Mouse (Mus musculus) layer of hippocampus, postnatal 14 days (tissue): Measurements from ENCODE around the gene Fam222b. TPM values are rescaled to one million over a fixed set of nuclear protein-coding genes. Genes with fewer than 3 reads are reported as not detected.
"Not testable (repeated sequence)": the region's sequence is repeated elsewhere in the genome, so short reads cannot be mapped to it uniquely, and the experiment has no call there.

ENCODE experiments used
- DNase-seq, 2 experiments: peaks; one replicate each; pipeline ENCODE4 v3.0.0; 2021 to 2022; ENCODE audit warnings: low spot score in 2 of 2, mixed read lengths in 1 of 2
- long read RNA-seq, 2 experiments: library from polyadenylated mRNA; stranded (forward); transcript quantifications; one replicate each; pipeline ENCODE4 v2.0.0; 2021
- total RNA-seq, 2 experiments: library from RNA; stranded (reverse); gene quantifications; 2 replicates each; pipeline ENCODE4 v1.2.3; 2021

The Fam222b gene
- 10 to 100 TPM; 26.7 to 30.7 TPM for total RNA-seq
- long read RNA-seq, experiment 1, transcript Fam222b-201 (3 exons, 3,258 nt): major isoform, 11 of 16 reads
- long read RNA-seq, experiment 1, partial matches to known transcripts: 0 of 16 reads
- long read RNA-seq, experiment 1, other reads (novel, unspliced or antisense): 4 of 16 reads
- long read RNA-seq, experiment 2, transcript Fam222b-201 (3 exons, 3,258 nt): major isoform, 12 of 25 reads
- long read RNA-seq, experiment 2, partial matches to known transcripts: 0 of 25 reads
- long read RNA-seq, experiment 2, other reads (novel, unspliced or antisense): 9 of 25 reads

DNA sequence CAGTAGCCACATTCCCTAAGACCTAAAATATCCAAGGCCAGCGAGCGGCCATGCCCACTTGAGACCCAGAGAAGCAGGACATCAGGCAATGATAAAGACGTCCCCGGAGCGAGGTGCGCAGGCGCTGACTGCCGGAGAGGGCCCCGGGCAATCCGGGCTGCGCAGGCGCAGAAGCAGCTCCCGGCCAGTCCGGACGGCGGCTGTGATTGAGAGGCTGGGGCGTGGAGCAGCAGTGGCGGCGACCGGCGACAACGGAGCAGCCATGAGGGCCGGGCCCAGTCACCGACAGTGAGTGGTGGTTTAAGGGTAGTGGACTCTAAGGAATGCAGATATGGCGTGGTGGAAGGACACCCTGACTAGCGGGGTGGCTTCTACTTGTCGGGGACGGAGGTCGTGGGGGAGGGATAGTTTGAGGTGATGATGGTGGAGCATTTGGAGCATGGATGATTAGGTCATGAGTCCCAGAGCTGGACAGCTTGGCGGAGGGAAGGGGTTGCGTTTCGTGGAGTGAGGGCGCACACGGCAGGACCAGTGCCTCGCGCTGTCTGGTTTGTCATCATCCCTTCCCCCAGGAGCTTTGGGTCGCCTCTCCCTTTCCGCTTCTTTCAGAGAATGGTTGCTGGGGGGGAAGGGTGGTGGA is at the start of gene Fam222b:
Fam222b (plus strand) TSS at position 157 of the 640 bp plus-strand sequence.
- DNase-seq: peak; percentile 90 to 95

DNA sequence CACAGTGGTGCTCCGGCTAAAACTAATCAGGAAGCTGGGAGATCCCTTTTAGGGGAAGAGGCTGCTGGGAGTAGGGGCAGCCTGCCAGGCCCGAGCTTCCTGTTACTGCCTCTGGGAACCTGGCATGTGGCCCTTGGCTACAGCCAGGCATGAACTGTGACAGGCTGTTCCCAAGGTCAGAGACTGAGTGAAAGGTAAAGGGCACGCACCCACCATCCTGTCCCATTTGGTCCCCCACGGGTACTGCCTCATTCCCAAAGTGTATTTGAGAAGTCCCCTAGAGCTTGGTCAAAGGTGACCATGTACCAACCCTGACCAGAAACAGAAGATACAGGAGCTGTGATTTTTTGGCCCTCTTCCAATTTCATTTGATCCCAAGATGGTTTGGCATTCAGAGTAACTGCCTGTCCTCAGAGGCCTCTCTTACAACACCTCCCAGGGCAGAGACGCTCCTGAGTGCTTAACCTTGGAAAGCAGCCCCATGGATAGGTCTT is 49.7 kb upstream of the Fam222b start:
- peak; percentile 38 to 45 for DNase-seq

DNA sequence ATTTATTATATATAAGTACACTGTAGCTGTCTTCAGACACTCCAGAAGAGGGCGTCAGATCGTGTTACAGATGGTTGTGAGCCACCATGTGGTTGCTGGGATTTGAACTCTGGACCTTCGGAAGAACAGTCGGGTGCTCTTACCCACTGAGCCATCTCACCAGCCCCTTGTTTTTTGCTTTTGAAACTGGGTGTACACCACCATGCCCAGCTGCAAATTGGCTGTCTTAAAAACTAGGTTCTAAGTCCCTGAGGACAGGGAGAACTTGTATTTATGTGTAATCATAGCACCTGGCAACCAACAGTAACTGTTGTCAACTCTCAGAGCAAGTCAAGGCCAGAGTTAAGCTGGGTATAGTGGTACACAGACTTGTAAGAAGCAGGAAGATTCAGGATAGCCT is 45.8 kb upstream of the Fam222b start:
- DNase-seq: not testable (repeated sequence)

DNA sequence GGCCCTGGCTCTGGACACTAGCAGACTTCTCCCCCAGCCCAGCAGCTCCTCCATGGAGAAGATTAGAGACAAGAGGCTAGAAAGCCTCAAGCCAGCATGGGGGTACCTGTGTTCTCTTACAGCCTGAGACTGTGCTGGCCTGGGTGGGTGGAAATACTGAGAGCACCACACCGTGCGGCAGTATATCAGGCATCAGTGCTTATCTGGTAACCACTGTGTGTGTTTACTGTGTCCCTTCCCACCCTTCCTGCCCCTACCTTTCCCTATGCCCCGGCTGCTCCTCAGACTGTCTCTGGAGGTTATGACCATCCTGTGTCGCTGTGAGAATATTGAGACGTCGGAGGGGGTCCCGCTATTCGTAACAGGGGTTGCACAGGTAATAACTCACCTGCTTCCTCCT is 41.4 kb upstream of the Fam222b start:
- DNase-seq: no peak

DNA sequence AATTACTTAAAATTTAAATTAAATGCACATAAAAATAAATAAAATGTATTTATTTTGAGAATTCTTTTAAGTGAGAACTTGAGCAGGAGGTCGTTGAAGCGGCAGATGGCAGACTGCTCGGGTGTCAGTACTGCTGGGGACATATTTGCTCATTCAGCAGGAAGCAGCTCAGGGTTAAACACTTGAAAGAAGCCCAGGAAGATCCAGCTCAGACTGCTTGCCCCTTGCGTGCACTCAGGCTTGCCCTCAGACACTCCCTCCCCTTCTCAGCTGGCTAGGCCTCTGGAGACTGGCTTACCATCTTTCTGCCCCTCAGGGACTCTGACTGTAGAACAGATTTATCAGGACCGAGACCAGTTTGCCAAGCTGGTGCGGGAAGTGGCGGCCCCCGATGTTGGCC is 37.5 kb upstream of the Fam222b start:
- DNase-seq: no peak

DNA sequence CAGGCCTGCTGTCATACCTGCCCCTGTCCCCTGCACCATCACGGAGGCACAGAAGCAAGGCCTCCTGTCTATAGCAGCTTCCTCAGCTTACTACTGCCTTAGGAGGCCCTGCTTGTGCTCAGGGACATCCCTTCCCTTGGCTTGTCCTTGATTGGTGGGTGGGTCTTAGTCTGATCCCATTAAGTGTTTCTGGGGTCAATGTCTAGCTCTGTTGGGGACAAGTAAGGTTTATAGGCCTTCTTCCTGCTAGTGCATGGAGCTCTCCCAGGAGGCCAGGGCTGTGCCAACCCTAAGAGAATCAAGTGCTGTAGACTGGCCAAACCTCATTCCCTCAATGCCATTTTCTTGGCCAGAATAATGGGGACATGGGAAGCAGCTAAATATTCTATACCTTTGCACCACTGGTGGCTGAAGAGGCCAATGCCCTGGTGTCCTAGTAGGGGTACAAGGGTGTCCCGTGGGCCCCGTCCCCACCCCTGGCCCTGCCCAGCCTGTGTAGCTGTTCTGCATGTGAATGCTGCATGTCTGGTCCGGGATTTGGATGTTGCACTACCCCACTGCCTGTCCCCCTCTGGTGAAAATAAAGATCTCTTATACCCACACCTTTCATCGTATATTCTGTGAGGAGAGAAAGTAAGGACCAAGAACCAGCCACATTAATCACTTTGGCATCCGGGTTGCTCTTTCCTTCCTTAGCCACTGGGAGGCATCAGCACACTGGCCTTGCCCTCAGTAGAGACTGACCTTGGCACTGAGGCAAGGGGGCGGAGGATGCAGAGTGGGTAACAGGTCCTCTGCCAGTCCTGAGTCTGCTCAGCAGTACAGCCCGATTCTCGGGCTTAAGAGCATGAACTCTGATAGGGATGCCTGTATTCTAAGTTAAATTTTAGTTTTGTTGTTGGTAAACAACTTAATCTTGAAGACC is 34.4 kb upstream of the Fam222b start:
- DNase-seq: peak; percentile 58 to 72

DNA sequence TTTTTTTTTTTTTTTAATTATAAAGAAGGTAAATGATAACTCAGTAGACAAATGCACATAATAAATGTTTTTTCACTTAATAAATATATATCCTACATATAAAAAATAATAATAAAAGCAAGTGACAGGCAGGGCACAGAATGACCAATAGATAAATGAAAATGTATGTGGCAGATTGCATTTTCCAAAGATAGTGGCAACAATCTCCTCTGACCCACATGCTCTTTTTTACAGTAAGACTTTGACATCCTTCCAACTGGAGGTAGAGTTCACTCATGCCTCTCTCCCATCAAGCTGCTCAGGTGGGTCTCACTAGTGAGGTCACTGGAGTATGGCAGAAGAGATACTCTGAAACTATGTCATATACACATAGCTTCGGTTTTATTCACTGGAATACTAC is 31.9 kb upstream of the Fam222b start:
- DNase-seq: no peak

DNA sequence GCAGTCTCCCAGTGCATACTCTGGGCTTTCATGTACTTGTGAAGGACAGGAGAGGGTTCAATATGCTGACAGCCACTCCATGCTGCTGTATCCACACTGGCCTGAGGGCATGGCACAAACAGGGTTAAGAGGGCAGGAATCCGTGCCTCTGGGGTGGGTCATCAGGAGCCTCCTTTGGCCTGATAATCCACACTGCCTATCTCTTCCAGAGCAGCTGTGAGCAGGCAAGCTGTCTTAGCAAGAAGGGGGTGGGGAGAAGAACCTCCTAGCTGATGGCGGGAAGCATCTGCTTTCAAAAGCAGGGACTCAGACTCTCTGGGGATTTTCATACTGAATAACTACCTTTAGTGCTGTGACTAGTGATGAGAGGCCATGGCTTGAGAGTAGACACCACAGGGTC is 28.6 kb upstream of the Fam222b start:
- no peak for DNase-seq

DNA sequence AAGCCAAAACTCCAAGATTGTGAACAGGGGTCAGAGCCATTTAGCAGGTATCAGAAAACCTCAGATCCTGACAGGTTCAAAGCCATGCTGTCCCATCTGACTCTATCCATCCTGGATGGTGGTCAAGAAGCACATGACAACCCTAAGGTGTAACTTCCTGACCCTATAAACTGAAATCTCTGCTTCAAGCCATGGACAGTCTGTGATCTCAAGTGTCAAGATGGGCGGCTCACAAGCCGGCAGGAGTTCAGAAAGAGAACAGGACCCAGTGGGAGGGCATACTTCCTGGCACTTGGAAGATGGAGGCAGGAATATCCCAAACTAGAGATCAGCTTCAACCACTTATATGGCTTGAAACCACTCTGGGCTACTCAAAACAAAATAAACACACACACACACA is 27.8 kb upstream of the Fam222b start:
- no peak for DNase-seq

DNA sequence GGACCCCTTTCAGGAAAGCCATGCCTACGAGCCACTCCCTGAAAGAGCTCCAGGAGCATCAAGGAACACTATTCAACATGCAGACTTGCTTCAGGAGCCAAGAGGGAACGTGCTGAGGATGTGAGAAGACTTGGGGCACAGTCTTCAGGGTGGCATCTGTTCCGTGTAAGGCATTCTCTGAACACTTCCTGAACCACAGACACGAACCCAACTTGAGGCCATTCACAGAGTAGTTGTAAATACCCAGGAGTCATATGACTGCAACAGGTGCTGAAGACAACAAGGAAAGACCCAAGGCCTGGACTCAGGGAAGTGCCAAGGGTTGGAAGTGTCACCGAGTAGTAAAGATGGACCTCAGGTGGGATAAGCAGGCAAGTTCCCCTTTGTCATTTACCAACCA is 26.9 kb upstream of the Fam222b start:
- no peak for DNase-seq

DNA sequence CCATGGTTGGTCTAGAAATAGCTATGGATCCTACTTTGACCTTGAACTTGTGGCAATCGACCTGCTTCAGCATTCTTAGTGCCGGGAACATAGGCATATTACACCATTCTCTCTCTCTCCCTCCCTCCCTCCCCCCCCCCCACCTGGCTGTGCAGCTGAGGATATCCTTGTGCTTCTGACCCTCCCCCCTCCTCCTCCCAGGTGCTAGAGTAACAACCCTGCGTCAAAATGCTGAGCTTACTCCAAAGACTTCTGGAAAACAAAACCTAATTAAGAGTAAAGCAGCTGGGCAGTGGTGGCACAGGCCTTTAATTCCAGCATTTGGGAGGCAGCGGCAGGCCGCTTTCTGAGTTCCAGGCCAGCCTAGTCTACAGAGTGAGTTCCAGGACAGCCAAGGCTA is 25.3 kb upstream of the Fam222b start:
- DNase-seq: no peak

DNA sequence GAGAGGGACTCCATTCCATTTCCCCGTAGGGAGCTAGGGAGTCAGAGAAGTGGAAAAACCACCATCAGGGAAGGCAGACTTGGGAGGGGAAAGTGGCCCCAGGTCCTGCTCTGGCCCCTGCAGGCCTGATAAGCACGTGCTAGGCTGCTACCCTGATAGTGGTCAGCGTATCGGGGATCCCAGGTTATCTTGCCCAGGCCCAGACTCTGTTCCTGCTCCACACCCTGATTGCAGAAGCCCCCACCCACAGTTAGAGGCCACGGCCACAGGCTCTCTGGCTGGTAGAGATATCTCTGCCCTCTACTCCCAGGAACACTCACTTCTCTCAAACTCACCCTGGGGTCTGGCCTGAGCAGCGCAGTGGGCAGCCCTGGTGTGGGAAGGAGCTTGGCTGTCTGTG is 24.8 kb upstream of the Fam222b start:
- no peak for DNase-seq

DNA sequence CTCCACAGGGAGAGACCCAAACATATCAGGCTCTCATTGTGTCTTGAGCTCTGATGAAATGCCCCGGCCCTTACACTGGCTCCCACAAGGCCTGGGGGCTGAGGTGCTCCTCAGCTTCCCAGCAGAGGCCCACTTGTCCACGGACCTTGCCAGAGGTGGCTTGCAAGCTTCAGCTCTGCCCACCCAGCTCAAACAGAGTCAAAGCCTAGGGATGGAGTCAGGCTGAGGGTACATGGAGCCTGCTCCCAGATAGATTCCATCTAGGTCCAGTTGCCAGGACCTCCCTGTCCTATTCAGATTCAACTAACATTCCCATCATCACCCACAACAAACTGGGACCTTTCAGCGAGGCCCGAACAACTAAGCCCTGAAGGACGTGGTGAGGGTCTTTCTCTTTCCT is 22.5 kb upstream of the Fam222b start:
- no peak for DNase-seq

DNA sequence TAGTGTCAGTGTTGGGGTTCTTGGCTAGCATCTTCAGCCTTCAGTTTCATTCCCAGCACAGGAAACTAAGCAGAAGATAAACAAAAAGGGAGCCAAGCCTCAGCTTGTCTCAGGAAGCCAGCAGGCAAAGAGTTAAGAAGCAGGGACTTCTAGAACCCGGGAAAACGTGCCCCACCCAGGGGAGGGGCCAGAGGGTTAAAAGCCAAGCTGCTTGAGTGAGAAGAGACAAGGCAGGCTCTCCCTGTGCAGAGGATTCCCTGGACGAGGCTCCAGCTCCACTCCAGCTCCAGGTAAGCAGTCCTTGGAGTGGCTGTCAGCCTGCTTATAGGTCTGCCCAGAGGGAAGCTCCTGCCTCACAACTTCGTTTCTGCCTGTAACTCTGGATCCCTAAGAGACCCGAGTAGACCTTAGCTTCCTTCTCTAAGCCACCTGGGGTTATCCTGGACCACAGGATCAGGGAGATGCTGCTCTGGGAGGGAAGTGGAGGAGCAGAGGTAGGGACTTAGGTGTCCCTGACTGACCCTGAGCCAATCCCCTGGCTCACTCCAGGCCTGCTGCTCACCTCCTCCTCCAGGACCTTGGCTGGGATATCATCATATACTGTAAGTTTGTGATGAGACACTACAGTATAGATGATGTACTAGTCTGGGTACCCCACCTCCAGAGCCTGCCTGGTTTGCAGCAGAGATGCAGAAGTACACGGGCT is 21.9 kb upstream of the Fam222b start:
- no peak for DNase-seq

DNA sequence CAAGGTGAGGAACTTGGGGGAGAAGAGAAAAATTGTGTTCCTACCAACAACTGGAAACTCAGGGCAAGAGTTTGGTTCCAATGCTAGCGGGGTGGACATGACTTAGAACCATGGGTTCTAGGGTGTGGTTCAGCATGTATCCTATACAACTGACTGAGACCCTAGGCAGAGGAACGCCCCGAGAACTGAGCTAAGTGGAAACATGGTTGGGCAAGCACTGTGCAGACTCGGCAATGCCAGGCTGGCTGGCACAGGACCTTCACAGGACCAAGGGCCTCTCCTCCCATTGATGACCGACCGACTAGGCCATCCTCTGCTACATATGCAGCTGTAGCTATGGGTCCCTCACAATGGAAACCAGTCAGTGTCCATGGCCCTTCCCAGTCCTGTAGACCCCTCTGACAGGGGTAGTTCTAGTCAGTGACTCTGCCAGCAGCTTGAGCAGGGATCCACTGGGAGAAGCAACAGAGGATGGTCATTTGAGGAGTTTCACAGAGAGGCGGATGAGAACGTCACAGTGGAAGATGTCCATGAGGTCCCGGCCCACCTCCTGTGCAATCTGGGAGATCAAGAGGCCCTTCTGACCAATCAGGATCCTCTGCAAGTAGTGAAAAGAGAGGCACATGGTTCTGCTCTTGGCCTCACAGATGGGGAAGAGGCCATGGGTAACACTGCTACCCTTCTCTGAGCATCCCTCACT is 20.7 kb upstream of the Fam222b start:
- DNase-seq: no peak

DNA sequence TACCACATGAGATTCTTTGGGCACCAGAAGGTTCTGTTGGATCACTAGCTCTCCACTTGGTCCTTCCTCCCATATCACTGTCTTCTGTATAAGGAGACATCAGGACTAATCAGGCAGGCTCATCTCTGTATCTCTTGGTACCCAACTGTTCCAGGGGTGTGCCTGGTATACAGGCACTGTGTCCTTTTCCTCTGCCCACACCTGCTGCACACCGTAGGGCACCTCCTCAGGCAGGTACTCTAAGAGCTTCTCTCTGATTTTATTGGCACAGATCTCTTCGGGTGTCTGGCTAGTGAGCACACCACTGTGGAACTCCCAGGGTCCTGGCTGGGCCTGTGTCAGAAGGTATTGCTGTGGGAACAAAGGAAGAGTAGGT is 20.2 kb upstream of the Fam222b start:
- DNase-seq: no peak

DNA sequence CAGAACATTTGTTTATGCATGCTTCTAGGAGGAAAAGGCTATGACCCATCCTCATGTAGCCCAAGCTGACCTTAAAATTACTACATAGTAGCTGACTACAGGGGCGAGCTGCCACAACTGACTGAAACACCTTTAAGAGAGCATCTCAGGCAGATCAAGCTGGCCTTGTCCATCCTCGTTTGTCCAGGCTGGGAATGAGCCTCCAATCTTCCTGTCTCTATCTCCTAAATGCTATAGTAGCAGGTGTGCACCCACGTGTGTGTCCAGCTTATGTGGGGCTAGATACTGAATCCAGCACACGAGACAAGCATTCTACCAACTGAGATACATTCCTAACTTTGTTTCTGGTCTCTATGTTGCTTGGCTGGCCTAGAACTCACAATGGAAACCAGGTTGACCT is 19.8 kb upstream of the Fam222b start:
- DNase-seq: no peak

DNA sequence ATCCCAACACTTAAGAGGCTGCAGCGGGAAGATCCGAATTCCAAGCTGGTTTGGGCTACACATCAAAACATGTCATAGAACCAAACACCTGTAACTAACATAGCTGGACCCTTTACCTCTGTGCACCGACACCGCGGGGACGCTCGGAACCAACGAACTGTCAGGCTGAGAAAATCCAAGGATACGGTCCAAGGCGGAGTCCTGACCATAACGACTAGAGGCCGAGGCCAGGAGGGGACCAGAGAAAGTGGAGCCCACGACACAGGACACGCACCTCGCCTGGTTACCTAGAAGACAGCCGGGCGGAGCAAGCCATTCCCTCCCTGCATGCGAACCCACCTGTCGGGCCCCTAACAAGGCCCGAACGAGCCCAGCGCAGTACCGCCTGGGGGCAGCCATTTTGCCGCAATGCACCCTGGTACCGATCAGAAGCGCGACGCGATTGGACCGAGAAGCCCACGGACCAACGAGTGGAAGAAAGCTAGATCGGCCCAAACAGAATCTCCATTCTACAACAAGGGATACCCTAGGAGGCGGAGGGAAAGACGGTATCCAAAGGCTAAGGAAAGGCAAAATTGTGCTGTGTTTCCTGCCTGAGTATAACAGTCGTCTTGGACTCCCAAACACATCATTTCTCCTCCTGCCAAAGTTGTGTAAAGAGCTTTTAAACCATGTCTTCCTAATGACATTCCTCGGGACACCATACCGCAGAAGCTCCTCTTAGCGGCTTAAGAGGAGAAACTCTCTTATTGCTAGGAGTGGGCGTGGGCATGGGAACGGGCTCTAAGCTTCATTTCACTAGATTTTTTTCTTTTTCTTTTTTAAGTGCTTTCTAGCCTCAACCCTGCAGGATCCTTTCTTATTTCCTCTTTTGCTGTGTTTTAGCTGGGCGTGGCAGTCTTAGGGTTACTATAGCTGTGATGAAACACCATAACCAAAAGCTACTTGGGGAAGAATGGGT is 14.2 kb upstream of the Fam222b start, which contains the start of gene Eral1:
Eral1 (minus strand) TSS at position 423 of the 961 bp plus-strand sequence.
- DNase-seq: peak; percentile 76 to 87

DNA sequence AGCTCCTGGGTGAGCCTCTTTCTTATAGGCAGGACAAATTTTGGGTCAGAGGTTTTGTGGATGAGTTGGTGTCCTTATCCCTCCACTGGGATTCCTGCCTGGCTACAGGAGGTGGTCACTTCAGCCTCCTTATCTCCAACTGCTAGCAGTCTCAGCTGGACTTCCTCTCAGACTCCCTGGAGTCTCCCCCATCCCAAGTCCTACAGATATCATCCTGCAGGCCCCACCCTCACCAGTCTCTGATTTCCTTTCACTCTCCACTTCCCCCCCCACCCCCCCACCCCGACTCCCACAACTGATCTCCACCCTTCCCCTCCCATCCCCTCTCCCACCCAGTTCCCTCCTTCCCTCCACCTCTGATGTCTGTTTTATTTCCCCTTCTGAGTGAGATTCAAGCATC is 10.9 kb upstream of the Fam222b start:
- no peak for DNase-seq
